Mouse (Mus musculus): Measurements from ENCODE around the gene Gm20388. TPM values are rescaled to one million over a fixed set of nuclear protein-coding genes. Genes with fewer than 3 reads are reported as not detected.

Gm20388 gene
- total RNA-seq, 2 experiments from 2014 or later: 4.0 TPM; not detected in 1

- DNase-seq: peak; percentile 86 to 89
Measured at GRCm38 (mm10) chr8:120416522-120417394, 506.1 kb downstream of the Gm20388 start.

- DNase-seq: no peak
Measured at GRCm38 (mm10) chr8:120418188-120418587, 507.5 kb downstream of the Gm20388 start.

- no peak for DNase-seq
Measured at GRCm38 (mm10) chr8:120419675-120420074, 509.0 kb downstream of the Gm20388 start.

GRCm38 (mm10) chr8:120420226-120420625, 509.6 kb downstream of the Gm20388 start:
- DNase-seq: no peak

- peak; percentile 39 to 69 for DNase-seq
Measured at GRCm38 (mm10) chr8:120421638-120422037, 511.0 kb downstream of the Gm20388 start.

GRCm38 (mm10) chr8:120422236-120422635, 511.6 kb downstream of the Gm20388 start:
- DNase-seq: no peak

GRCm38 (mm10) chr8:120423576-120423975, 512.9 kb downstream of the Gm20388 start:
- DNase-seq: no peak

- no peak for DNase-seq
Measured at GRCm38 (mm10) chr8:120424829-120425198, 514.2 kb downstream of the Gm20388 start.

GRCm38 (mm10) chr8:120425199-120425941, 514.7 kb downstream of the Gm20388 start:
- no peak for DNase-seq

GRCm38 (mm10) chr8:120426105-120426504, 515.5 kb downstream of the Gm20388 start:
- no peak for DNase-seq

GRCm38 (mm10) chr8:120426622-120427385, 516.2 kb downstream of the Gm20388 start:
- DNase-seq: peak; percentile 61 to 79

GRCm38 (mm10) chr8:120428492-120428891, 517.9 kb downstream of the Gm20388 start:
- no peak for DNase-seq

- no peak for DNase-seq
Measured at GRCm38 (mm10) chr8:120429116-120429515, 518.5 kb downstream of the Gm20388 start.

- no peak for DNase-seq
Measured at GRCm38 (mm10) chr8:120431042-120431441, 520.4 kb downstream of the Gm20388 start.

GRCm38 (mm10) chr8:120432438-120432837, 521.8 kb downstream of the Gm20388 start:
- DNase-seq: no peak

GRCm38 (mm10) chr8:120433143-120433542, 522.5 kb downstream of the Gm20388 start:
- no peak for DNase-seq

GRCm38 (mm10) chr8:120433734-120434133, 523.1 kb downstream of the Gm20388 start:
- no peak for DNase-seq

GRCm38 (mm10) chr8:120435781-120436180, 525.1 kb downstream of the Gm20388 start:
- no peak for DNase-seq

GRCm38 (mm10) chr8:120436491-120437030, 525.9 kb downstream of the Gm20388 start:
- no peak for DNase-seq

GRCm38 (mm10) chr8:120437207-120437606, 526.6 kb downstream of the Gm20388 start:
- no peak for DNase-seq

GRCm38 (mm10) chr8:120437666-120438395, 527.2 kb downstream of the Gm20388 start:
- DNase-seq: peak; percentile 32 to 48
